Mouse (Mus musculus) G1E-ER4 (cell line): Measurements from ENCODE around the gene Robo1. TPM values are rescaled to one million over a fixed set of nuclear protein-coding genes. Genes with fewer than 3 reads are reported as not detected.

Source experiments
- GATA1 ChIP-seq: IDR thresholded peaks from one replicate; pipeline ENCODE4 v1.8.0; 2012; ENCODE audit warnings: low read length, inconsistent platforms
- polyA plus RNA-seq: library from polyadenylated mRNA; stranded (reverse); fragments of >175 nt; gene quantifications from 2 replicates; pipeline ENCODE4 v1.2.3, GENCODE M21; 2012

Robo1 gene
- polyA plus RNA-seq = not detected in 2 replicates

- no peak for TF ChIP-seq GATA1
Observed at GRCm38 (mm10) chr16:72307537-72308330, at the start of gene Robo1. Robo1 (plus strand) TSS chr16:72308306.

DNA sequence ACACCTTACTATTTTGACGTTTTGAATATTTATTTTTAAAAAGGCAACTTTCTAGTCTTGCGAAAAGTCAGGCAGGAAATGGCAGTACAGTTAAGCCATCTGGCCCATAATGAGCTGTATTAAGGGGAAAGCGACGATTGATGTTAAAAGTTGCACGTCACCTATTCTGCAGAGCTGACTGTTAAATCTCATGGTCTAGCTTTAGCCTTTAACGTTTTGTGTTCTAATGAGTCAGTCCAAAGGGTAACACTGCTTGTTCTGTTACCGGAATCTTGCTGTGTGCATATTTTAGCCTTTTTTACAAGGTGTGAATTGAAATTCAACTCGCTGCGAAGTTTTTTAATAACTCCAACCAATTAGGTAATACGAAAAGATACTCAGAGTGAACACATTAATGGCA is 40.3 kb upstream of the Robo1 start:
- TF ChIP-seq GATA1 = no peak

DNA sequence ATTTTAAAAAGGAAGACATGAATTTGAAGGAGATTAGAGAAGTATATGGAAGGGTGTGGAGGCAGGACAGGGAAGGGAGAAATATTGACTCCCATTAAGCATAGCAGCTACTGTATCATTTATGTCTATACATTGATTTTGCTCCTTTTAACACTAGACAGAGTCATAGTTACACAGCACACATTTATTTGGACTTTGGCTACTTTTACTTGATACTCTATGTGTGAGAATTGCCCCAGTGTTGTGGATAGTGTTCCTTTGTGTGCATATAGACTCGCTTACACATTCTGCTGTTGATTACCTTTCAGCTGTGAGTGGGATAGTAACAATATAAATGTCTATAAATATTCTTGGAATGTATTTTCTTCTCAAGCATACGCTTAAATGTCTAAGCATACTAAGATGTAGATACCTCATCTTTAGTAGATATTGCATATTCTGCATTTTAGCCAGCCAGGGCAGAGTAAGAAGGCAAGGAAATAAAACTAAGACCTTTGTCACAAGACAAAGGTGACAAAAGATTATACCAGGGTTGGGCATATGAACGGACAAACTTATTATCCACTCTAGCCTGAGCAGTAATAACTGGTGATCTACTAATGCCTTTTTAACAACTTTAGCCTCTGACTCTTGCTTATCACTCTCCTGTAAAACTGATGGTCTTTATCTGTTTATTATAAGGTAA is 31.6 kb upstream of the Robo1 start:
- TF ChIP-seq GATA1 = no peak

GRCm38 (mm10) chr16:72308331-72308668 is 194 bp downstream of the Robo1 start:
- TF ChIP-seq GATA1 = no peak

GRCm38 (mm10) chr16:72327321-72327720 is 19.2 kb downstream of the Robo1 start:
- TF ChIP-seq GATA1 = no peak

- no peak for TF ChIP-seq GATA1
Observed at GRCm38 (mm10) chr16:72328579-72328978, 20.5 kb downstream of the Robo1 start.

GRCm38 (mm10) chr16:72337757-72338156 is 29.7 kb downstream of the Robo1 start:
- no peak for TF ChIP-seq GATA1

GRCm38 (mm10) chr16:72350422-72350821 is 42.3 kb downstream of the Robo1 start:
- TF ChIP-seq GATA1 = no peak

DNA sequence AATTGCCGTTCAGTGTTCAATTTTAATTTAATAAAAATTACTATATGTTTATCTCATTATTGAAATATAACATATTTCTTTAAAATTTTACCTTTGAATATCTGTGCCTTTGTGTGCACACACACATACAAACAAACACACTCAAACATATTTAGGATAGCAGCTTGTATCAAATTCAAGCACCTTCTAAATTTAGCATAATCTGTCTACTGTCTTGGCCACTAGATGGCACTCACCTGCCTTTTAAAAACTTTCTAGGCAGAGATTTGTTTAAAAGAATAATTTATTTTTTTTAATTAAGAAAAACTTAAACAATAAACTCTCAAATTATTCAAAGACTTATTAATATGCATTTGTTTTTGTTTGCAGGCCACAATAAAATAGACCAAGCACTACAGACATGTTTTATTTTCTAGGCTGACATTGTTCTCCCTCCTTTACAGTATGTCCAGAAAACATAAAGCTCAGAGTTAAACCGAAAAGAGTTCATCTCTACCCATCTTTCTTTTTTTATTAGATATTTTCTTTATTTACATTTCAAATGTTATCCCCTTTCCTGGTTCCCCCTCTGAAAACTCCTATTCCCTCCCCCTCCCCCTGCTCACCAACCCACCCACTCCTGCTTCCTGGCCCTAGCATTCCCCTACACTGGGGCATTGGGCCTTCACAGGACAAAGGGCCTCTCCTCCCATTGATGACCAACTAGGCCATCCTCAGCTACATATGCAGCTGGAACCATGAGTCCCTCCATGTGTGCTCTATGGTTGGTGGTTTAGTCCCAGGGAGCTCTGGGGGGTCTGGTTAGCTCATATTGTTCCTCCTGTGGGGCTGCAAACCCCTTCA is 48.6 kb downstream of the Robo1 start:
- no peak for TF ChIP-seq GATA1

- TF ChIP-seq GATA1 = no peak
Observed at GRCm38 (mm10) chr16:72376896-72377295, 68.8 kb downstream of the Robo1 start.

GRCm38 (mm10) chr16:72381819-72382218 is 73.7 kb downstream of the Robo1 start:
- no peak for TF ChIP-seq GATA1

DNA sequence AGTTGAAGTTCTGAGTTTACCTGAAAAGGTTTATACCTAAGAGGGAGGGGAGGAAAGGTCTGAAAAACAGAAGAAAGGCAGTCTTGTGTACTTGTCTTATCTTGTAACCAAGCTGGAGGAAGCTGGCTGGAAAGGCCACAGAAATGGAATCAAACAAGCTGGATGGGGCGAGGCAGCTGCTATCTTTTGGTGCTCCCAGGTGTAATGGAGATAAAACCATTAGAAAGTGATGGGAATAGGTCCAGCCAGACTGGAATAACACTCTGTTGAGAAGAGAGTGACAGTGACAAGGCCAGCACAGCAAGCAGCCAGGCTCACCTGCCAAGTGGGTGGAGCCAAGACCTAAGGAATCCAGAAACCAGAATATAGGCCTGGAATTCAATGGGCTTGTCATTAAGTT is 75.5 kb downstream of the Robo1 start:
- no peak for TF ChIP-seq GATA1

- no peak for TF ChIP-seq GATA1
Observed at GRCm38 (mm10) chr16:72393512-72393911, 85.4 kb downstream of the Robo1 start.

DNA sequence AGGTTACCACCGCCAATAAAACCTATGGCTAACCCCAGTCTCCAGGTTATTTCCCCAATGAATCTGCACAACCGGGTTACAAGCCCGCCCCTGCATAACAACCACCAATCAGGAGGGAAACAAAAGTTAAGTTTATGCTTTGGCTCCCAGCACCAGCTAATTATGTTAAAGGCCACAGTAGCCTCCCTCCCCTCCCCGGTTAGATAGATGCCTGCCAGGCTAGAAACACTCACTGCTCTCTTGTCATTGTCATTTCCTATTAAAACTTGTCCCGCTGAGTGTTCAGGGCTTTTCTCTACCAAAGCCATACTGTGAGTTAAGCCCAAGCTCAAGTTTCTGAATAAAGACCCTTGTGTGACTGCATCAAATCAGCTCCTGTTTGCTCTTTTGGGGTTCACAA is 90.7 kb downstream of the Robo1 start:
- TF ChIP-seq GATA1 = no peak

DNA sequence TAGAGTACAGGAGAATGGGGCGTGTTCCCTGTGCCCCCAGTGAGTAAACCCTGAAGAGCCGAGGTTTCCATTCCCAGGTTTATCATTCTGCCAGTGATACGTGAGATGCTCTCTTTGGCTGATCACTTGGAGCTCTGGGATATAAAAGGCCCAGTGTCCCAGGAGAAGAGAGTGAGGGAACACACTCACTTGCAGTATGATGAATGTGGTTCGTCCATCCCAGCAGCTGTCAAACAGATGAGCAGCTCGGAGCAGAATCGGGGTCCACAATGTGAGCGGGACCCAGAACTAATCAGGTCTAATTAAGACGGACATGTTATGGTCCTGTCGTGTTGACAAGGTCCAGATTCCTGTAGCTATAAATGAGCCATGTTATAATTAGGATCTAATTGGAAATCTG is 94.3 kb downstream of the Robo1 start:
- TF ChIP-seq GATA1 = no peak

GRCm38 (mm10) chr16:72409820-72410219 is 101.7 kb downstream of the Robo1 start:
- no peak for TF ChIP-seq GATA1

DNA sequence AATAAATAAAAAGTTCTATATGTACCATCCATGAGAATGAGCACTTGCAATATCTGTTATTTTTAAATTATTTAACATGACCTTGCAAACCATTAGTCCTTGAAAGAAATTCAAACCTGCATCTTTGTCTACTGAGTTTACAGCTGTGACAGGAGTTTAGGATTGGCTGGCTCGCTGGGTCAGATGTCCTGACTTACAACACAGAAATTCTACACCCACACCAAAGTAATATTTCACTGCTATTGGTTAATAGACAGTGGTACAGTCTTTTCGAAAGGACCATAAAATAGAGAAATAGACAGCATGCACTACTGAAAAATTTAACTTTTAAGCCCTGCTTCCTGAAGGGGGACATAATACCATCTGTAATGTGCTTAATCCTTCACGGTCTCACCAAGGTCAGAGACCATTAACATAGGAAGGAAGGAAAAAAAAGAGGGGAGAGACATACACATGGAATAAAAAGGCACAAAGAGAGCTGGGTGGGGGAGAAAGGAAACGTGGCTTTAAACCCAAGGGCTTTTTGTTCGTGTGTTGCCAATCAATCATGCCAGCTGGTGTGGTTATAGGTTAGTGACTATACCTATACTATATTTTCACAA is 103.7 kb downstream of the Robo1 start:
- TF ChIP-seq GATA1 = no peak
